Mouse (Mus musculus): ENCODE measurements around the gene Myh9. TPM values are rescaled to one million over a fixed set of nuclear protein-coding genes. Genes with fewer than 3 reads are reported as not detected.
"Not testable (repeated sequence)": the region's sequence is repeated elsewhere in the genome, so short reads cannot be mapped to it uniquely, and the experiment has no call there.

Gene Myh9
- polyA plus RNA-seq, 1 experiment from 2014 or later: 86.6 TPM

- 90% methylated on average over 3 of the region's 3 CpGs for WGBS
- ATAC-seq (ENCODE audit: insufficient read depth) (no peak), DNase-seq (no peak)
- no peaks in the 10 kb centered on the region for H3K9me3 ChIP-seq (ENCODE audit: low read depth, low read length)
- no peaks in the 10 kb centered on the region for H3K36me3 ChIP-seq (ENCODE audit: insufficient read depth)
- no peak overlapping the region for H3K27ac ChIP-seq (ENCODE audit: low read depth)
- H3K4me2 ChIP-seq: no peak overlapping the region
- H3K4me1 ChIP-seq (ENCODE audit: insufficient read depth): no peaks in the 10 kb centered on the region; the same call in 1 of the 2 replicates
- H3K27me3 ChIP-seq (ENCODE audit: insufficient read depth, low read length): no peaks in the 10 kb centered on the region
- TF ChIP-seq CTCF (IDR thresholded peaks at IDR 0.05; ENCODE audit: low read depth): no peak
- H3K4me3 ChIP-seq (ENCODE audit: low read depth, low read length): no peak overlapping the region
- no peak overlapping the region for H3K9ac ChIP-seq
Measured at GRCm38 (mm10) chr15:77847108-77847507, 5.1 kb upstream of the Myh9 start.

GRCm38 (mm10) chr15:77845931-77846595 lies 4.1 kb upstream of the Myh9 start:
- not testable (repeated sequence) for ATAC-seq (ENCODE audit: insufficient read depth); H3K9ac ChIP-seq

DNA sequence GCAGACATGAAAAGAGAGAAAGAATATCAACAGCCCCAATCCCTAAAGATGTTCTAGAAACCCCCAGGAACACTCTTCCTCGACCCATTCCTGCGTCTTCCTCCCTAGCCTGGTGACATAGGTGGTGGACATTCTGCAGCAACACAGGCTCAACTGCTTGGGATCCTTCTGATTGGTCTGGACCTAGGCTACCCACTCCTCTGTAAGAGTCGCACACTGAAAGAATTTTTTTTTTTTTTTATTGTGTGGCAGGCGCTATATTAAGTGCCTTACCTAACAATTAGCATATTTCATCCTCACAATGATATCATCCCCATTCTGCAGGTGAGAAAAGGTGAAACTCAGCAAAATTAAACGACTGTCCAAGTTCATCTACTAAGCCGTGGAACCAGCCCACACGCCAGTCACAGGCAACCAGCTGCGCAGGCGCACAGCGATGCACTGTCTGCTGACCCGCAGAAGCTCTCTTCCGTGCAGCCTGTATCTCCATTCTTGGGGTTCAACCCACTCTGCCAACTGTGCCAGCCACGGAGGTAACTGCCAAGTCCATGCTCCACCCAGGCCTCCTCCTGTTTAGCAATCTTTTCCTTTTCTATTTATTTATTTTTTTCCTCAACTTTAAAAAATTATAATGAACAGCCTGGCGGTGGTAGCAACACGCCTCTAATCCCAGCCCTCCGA lies 3.1 kb upstream of the Myh9 start:
- Histone ChIP-seq H3K4me3 (ENCODE audit: low read depth, low read length) (no peak overlapping the region), H3K27me3 (ENCODE audit: insufficient read depth, low read length) (no peaks in the 10 kb centered on the region), H3K9me3 (ENCODE audit: low read depth, low read length) (no peaks in the 10 kb centered on the region), H3K4me2 (no peak overlapping the region), H3K27ac (ENCODE audit: low read depth) (no peak overlapping the region), H3K36me3 (ENCODE audit: insufficient read depth) (no peaks in the 10 kb centered on the region), H3K9ac (no peak overlapping the region), H3K4me1 (ENCODE audit: insufficient read depth) (no peaks in the 10 kb centered on the region; the same call in 1 of the 2 replicates)
- ATAC-seq (ENCODE audit: insufficient read depth) (no peak), DNase-seq (no peak)
- TF ChIP-seq CTCF (IDR thresholded peaks at IDR 0.05; ENCODE audit: low read depth): no peak
- WGBS: 83% methylated on average over 16 of the region's 16 CpGs

More at GRCm38 (mm10) chr15:77845931-77846595, 4.1 kb upstream of the Myh9 start:
- not testable (repeated sequence) for H3K9me3 ChIP-seq (ENCODE audit: low read depth, low read length); DNase-seq; H3K27ac ChIP-seq (ENCODE audit: low read depth); H3K36me3 ChIP-seq (ENCODE audit: insufficient read depth); H3K4me3 ChIP-seq (ENCODE audit: low read depth, low read length); H3K27me3 ChIP-seq (ENCODE audit: insufficient read depth, low read length); H3K4me1 ChIP-seq (ENCODE audit: insufficient read depth); H3K4me2 ChIP-seq
- 75% methylated on average over 11 of the region's 11 CpGs for WGBS

DNA sequence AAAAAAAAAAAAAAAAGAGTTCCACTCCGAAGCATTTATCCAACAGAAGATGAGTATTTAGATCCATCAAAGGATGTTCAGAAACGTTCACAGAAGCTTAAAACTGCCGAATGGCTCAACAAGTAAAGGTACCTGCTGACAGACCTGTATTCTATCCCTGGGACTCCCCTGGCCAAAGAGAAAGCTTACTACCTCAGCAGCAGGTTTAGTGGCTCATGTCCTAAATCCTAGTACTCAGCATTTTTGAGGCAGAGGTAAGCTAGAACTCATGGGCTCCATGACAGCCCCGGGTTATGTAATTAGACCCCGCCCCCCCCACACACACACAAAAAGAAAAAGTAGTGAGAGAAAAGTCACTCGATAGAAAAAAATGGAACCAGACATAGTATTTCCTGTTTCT lies 2.1 kb upstream of the Myh9 start:
- ATAC-seq (ENCODE audit: insufficient read depth): no peak
- Histone ChIP-seq H3K4me1 (ENCODE audit: insufficient read depth) (peaks cover 6% of the 10 kb centered on the region), H3K27me3 (ENCODE audit: insufficient read depth, low read length) (no peaks in the 10 kb centered on the region), H3K36me3 (ENCODE audit: insufficient read depth) (no peaks in the 10 kb centered on the region), H3K9me3 (ENCODE audit: low read depth, low read length) (no peaks in the 10 kb centered on the region), H3K4me2 (no peak overlapping the region), H3K27ac (ENCODE audit: low read depth) (no peak overlapping the region), H3K4me3 (ENCODE audit: low read depth, low read length) (no peak overlapping the region), H3K9ac (no peak overlapping the region)
- 54% methylated on average over 6 of the region's 6 CpGs for WGBS
- no peak for TF ChIP-seq CTCF (IDR thresholded peaks at IDR 0.05; ENCODE audit: low read depth)
- DNase-seq: no peak

DNA sequence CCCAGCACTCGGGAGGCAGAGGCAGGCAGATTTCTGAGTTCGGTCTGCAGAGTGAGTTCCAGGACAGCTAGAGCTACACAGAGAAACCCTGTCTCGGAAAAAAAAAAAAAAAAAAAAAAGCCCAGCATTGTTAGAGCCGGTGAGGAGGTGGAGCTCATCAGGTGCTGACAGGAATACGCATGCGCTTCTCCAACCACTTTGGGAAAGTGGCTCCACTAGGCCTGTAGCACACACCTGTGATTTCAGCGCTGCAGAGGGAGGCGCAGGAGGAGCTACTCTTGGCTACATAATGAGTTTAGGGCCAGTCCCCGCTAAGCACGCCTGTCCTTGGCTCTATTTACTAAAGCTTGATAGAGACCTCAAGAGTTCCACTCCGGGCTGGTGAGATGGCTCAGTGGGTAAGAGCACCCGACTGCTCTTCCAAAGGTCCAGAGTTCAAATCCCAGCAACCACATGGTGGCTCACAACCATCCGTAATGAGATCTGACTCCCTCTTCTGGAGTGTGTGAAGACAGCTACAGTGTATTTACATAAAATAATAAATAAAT lies 1.6 kb upstream of the Myh9 start:
- DNase-seq: peak; percentile 62
- not testable (repeated sequence) for H3K4me2 ChIP-seq; H3K9me3 ChIP-seq (ENCODE audit: low read depth, low read length); H3K27me3 ChIP-seq (ENCODE audit: insufficient read depth, low read length); H3K4me3 ChIP-seq (ENCODE audit: low read depth, low read length); H3K36me3 ChIP-seq (ENCODE audit: insufficient read depth); ATAC-seq (ENCODE audit: insufficient read depth); H3K9ac ChIP-seq
- 53% methylated on average over 12 of the region's 13 CpGs for WGBS
- peak overlapping the region; percentile 78 for H3K27ac ChIP-seq (ENCODE audit: low read depth)
- H3K4me1 ChIP-seq (ENCODE audit: insufficient read depth): peaks cover 11% of the 10 kb centered on the region

GRCm38 (mm10) chr15:77843046-77843445 lies 1.1 kb upstream of the Myh9 start:
- peak overlapping the region; percentile 96 for H3K4me3 ChIP-seq (ENCODE audit: low read depth, low read length)
- H3K4me1 ChIP-seq (ENCODE audit: insufficient read depth): peaks cover 15% of the 10 kb centered on the region
- peak overlapping the region; percentile 92 for H3K4me2 ChIP-seq
- WGBS: 12% methylated on average over 2 of the region's 2 CpGs
- TF ChIP-seq CTCF (IDR thresholded peaks at IDR 0.05; ENCODE audit: low read depth): no peak
- no peaks in the 10 kb centered on the region for H3K9me3 ChIP-seq (ENCODE audit: low read depth, low read length)
- H3K27me3 ChIP-seq (ENCODE audit: insufficient read depth, low read length): no peaks in the 10 kb centered on the region
- no peak overlapping the region for H3K9ac ChIP-seq
- no peak for ATAC-seq (ENCODE audit: insufficient read depth)
- H3K36me3 ChIP-seq (ENCODE audit: insufficient read depth): no peaks in the 10 kb centered on the region
- peak overlapping the region; percentile 78 for H3K27ac ChIP-seq (ENCODE audit: low read depth)
- DNase-seq: no peak

GRCm38 (mm10) chr15:77841361-77842046 lies 471 bp downstream of the Myh9 start:
- no peaks in the 10 kb centered on the region for H3K27me3 ChIP-seq (ENCODE audit: insufficient read depth, low read length)
- 0 out of 2 replicates have a peak, but pooled peaks have one; percentile 4 for TF ChIP-seq CTCF (IDR thresholded peaks at IDR 0.05; ENCODE audit: low read depth)
- peak overlapping the region; percentile 92 for H3K4me2 ChIP-seq
- H3K27ac ChIP-seq (ENCODE audit: low read depth): peak overlapping the region; percentile 95
- peak; percentile 12; the same call in 1 of the 2 replicates for ATAC-seq (ENCODE audit: insufficient read depth)
- H3K4me3 ChIP-seq (ENCODE audit: low read depth, low read length): peak overlapping the region; percentile 96
- H3K9ac ChIP-seq: peak overlapping the region; percentile 92
- H3K9me3 ChIP-seq (ENCODE audit: low read depth, low read length): no peaks in the 10 kb centered on the region
- DNase-seq: peak; percentile 62
- WGBS: under 1% methylated on average over 80 of the region's 80 CpGs
- H3K4me1 ChIP-seq (ENCODE audit: insufficient read depth): peaks cover 21% of the 10 kb centered on the region
- H3K36me3 ChIP-seq (ENCODE audit: insufficient read depth): no peaks in the 10 kb centered on the region

Data from lung, embryonic 14.5 days (tissue).